Mouse (Mus musculus) heart, embryonic 11.5 days (tissue): ENCODE data around the gene A230072I06Rik. TPM values are rescaled to one million over a fixed set of nuclear protein-coding genes. Genes with fewer than 3 reads are reported as not detected.

Source experiments
- ATAC-seq: fragments of 200-750 bp; cut with Nextera tagmentation; replicated peaks from 2 replicates; pipeline ENCODE4 v1.8.0; 2017; ENCODE audit warnings: moderate library complexity; ENCODE audit not compliant: insufficient number of reproducible peaks, low FRiP score, low TSS enrichment
- H3K27ac ChIP-seq: fragments of 300-500 bp; sonication (generic); 2 replicates; pipeline ENCODE4 v1.5.1; 2014; ENCODE audit warnings: mild to moderate bottlenecking, low read depth, low read length
- H3K27me3 ChIP-seq: fragments of 300-500 bp; sonication (generic); 2 replicates; pipeline ENCODE4 v1.6.1; 2014; ENCODE audit warnings: mild to moderate bottlenecking, low read length, mixed read lengths; ENCODE audit not compliant: control insufficient read depth, insufficient read depth
- H3K36me3 ChIP-seq: fragments of 300-500 bp; sonication (generic); 2 replicates; pipeline ENCODE4 v1.6.1; 2014; ENCODE audit warnings: mild to moderate bottlenecking, low read length, moderate library complexity, mixed read lengths; ENCODE audit not compliant: control insufficient read depth, insufficient read depth
- H3K4me1 ChIP-seq: fragments of 300-500 bp; sonication (generic); 2 replicates; pipeline ENCODE4 v1.6.1; 2014; ENCODE audit warnings: low read length; ENCODE audit not compliant: control insufficient read depth, insufficient read depth
- H3K4me2 ChIP-seq: fragments of 300-500 bp; sonication (generic); 2 replicates; pipeline ENCODE4 v1.6.1; 2014; ENCODE audit warnings: mild to moderate bottlenecking, moderate library complexity
- H3K4me3 ChIP-seq: fragments of 300-500 bp; sonication (generic); 2 replicates; pipeline ENCODE4 v1.5.1; 2014; ENCODE audit warnings: low read depth, low read length
- H3K9ac ChIP-seq: fragments of 300-500 bp; sonication (generic); 2 replicates; pipeline ENCODE4 v1.6.1; 2014; ENCODE audit warnings: mild to moderate bottlenecking, low read depth, low read length, moderate library complexity
- H3K9me3 ChIP-seq: fragments of 300-500 bp; sonication (generic); replicated peaks from 2 replicates; pipeline ENCODE4 v1.6.1; 2016; ENCODE audit warnings: low read length; ENCODE audit not compliant: control insufficient read depth
- WGBS: fragments of 180-500 bp; shearing (Covaris S2); extraction: QIAGEN DNeasy Blood & Tissue Kit; methylation state at CpG from one replicate; pipeline ENCODE4 v1.1.7; 2014; ENCODE audit not compliant: insufficient replicate concordance; 5-methylcytosine and 5-hydroxymethylcytosine counted together
- polyA plus RNA-seq: library from polyadenylated mRNA; unstranded; fragments of >200 nt; fragmentation: Nextera tagmentation; extraction: Ambion mirVana; gene quantifications from 2 replicates; pipeline ENCODE4 v1.2.1, GENCODE M21; 2014

The A230072I06Rik gene
- polyA plus RNA-seq, 1 experiment from 2014 or later: not detected

GRCm38 (mm10) chr8:12314258-12314657 is 35.6 kb downstream of the A230072I06Rik start:
- H3K4me1 ChIP-seq: no peaks in the 10 kb centered on the region
- H3K27me3 ChIP-seq: peaks cover 31% of the 10 kb centered on the region
- no peaks in the 10 kb centered on the region for H3K9me3 ChIP-seq
- H3K36me3 ChIP-seq: no peaks in the 10 kb centered on the region
- no peak overlapping the region for H3K4me3 ChIP-seq
- ATAC-seq: no peak
- no peak overlapping the region for H3K4me2 ChIP-seq
- no peak overlapping the region for H3K27ac ChIP-seq
- WGBS: 51% methylated on average over 11 of the region's 11 CpGs
- no peak overlapping the region for H3K9ac ChIP-seq

DNA sequence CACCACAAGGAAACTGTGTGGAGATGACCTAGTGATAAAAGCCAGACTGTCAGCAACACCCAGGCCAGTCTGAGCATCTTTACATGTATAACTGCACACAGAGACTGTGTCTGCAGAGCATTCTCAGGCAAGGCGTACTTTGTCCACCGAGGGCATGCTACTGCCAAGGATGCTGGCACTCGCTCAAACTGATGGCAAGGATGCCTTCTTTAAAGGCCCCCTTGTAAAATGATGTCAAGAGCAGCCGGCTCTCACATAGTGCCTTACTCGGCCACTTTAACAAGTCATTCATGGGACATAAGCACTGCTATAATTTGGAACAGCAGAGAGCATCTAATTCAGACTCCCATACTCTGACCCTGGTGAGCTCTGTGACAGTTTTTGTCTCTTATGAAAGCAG is 36.6 kb downstream of the A230072I06Rik start:
- no peaks in the 10 kb centered on the region for H3K9me3 ChIP-seq
- no peak overlapping the region for H3K4me3 ChIP-seq
- H3K27me3 ChIP-seq: peaks cover 31% of the 10 kb centered on the region
- H3K4me1 ChIP-seq: no peaks in the 10 kb centered on the region
- no peaks in the 10 kb centered on the region for H3K36me3 ChIP-seq
- no peak overlapping the region for H3K27ac ChIP-seq
- H3K4me2 ChIP-seq: no peak overlapping the region
- no peak for ATAC-seq
- WGBS: 62% methylated on average over 5 of the region's 5 CpGs
- H3K9ac ChIP-seq: no peak overlapping the region

DNA sequence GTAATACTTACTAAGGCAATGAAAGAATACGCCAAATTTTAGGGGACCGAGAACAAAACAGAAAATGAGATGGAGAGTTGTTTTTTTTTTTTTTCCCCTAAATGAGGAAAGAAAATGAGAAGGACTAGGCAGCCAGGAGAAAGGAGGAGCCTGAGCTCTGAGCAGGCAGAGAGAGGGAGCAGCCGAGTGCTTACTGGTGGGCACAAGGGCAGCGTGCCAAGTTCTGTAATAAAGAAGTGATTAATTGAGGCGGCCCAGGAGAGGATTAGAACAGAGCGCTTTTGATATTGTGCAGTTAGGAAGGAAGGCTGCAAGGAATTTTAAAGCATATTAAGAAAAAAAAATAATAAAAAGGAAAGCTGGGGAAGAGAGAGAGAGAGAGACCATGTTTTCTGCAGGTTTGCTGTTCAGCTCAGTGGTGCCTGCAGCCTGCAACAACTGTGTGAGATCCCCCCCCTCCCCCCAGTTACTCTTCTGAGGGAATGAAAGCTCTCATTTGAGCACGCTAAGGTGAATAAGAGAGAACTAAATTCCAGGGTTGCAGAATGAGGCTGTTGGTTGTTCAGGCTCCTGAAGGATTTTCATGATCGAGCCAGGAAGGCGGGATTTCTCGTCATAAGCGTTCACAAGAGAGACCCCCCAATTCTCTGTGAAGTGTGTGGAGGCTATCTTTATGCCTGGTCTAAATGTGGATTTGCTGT is 41.3 kb downstream of the A230072I06Rik start:
- H3K4me1 ChIP-seq: peaks cover 6% of the 10 kb centered on the region
- no peak overlapping the region for H3K9ac ChIP-seq
- peaks cover 23% of the 10 kb centered on the region for H3K27me3 ChIP-seq
- no peaks in the 10 kb centered on the region for H3K36me3 ChIP-seq
- no peak overlapping the region for H3K4me2 ChIP-seq
- no peaks in the 10 kb centered on the region for H3K9me3 ChIP-seq
- 81% methylated on average over 11 of the region's 11 CpGs for WGBS
- H3K27ac ChIP-seq: no peak overlapping the region
- no peak overlapping the region for H3K4me3 ChIP-seq
- no peak for ATAC-seq

GRCm38 (mm10) chr8:12322071-12322470 is 43.5 kb downstream of the A230072I06Rik start:
- no peak overlapping the region for H3K4me3 ChIP-seq
- H3K9ac ChIP-seq: no peak overlapping the region
- 47% methylated on average over 6 of the region's 6 CpGs for WGBS
- H3K4me2 ChIP-seq: no peak overlapping the region
- H3K9me3 ChIP-seq: no peaks in the 10 kb centered on the region
- ATAC-seq: no peak
- H3K4me1 ChIP-seq: peaks cover 8% of the 10 kb centered on the region
- peak overlapping the region; percentile 10; the same call in 1 of the 2 replicates for H3K27ac ChIP-seq
- no peaks in the 10 kb centered on the region for H3K36me3 ChIP-seq
- peaks cover 14% of the 10 kb centered on the region for H3K27me3 ChIP-seq

GRCm38 (mm10) chr8:12323238-12323637 is 44.6 kb downstream of the A230072I06Rik start:
- no peak for ATAC-seq
- no peaks in the 10 kb centered on the region for H3K9me3 ChIP-seq
- WGBS: 90% methylated on average over 3 of the region's 3 CpGs
- H3K9ac ChIP-seq: no peak overlapping the region
- H3K27me3 ChIP-seq: peaks cover 14% of the 10 kb centered on the region
- H3K4me2 ChIP-seq: no peak overlapping the region
- no peaks in the 10 kb centered on the region for H3K36me3 ChIP-seq
- no peak overlapping the region for H3K4me3 ChIP-seq
- H3K27ac ChIP-seq: no peak overlapping the region
- H3K4me1 ChIP-seq: peaks cover 8% of the 10 kb centered on the region

DNA sequence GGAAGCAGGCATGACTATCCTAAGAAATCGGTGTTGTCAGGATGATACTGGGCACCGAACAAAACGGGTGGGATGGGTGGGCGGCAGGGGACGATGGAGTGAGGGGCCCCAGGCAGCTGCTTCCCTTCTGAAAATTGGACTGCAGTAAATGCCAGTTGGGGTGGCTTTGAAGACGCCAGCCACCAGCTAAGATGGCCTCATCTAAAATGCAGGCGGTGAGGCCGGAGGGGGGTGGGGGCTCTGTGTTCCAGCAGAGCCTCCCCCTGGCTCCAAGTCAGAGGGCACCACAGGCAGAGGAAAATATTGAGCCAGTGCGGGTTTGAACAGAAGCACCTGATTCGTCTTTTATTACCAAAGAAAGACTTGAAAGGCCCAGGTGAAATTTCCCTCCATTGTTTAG is 45.9 kb downstream of the A230072I06Rik start:
- no peak overlapping the region; the same call in 1 of the 2 replicates for H3K4me2 ChIP-seq
- H3K9me3 ChIP-seq: no peaks in the 10 kb centered on the region
- peaks cover 8% of the 10 kb centered on the region for H3K4me1 ChIP-seq
- H3K36me3 ChIP-seq: no peaks in the 10 kb centered on the region
- H3K27ac ChIP-seq: no peak overlapping the region
- no peak overlapping the region for H3K9ac ChIP-seq
- ATAC-seq: no peak
- 42% methylated on average over 10 of the region's 10 CpGs for WGBS
- no peak overlapping the region for H3K4me3 ChIP-seq
- H3K27me3 ChIP-seq: peaks cover 17% of the 10 kb centered on the region

GRCm38 (mm10) chr8:12324991-12325601 is 46.5 kb downstream of the A230072I06Rik start:
- ATAC-seq: no peak
- no peaks in the 10 kb centered on the region for H3K36me3 ChIP-seq
- no peaks in the 10 kb centered on the region for H3K9me3 ChIP-seq
- H3K9ac ChIP-seq: no peak overlapping the region
- peaks cover 17% of the 10 kb centered on the region for H3K27me3 ChIP-seq
- H3K4me1 ChIP-seq: peaks cover 8% of the 10 kb centered on the region
- peak overlapping the region; percentile 45 for H3K4me2 ChIP-seq
- H3K27ac ChIP-seq: no peak overlapping the region
- WGBS: 11% methylated on average over 16 of the region's 16 CpGs
- no peak overlapping the region for H3K4me3 ChIP-seq

DNA sequence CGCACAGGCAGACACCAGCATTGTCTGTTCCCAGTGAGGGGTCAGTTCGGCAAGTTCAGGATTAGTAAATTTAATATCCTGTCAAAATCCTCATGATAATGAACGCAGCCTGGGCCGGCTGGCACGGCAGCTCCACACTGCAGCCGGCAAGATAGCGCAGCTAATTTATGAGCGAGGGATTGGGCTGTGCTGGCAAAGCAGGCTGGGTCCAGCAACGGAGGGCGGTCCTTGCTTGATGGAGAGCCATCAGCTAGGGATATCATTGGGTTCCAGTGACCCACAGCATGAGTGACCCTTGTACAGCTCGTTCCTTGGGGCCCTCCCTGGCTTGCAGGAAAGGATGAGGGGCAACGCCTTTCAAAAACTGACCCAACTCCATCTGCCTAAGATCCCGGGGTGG is 48.6 kb downstream of the A230072I06Rik start:
- H3K9me3 ChIP-seq: no peaks in the 10 kb centered on the region
- WGBS: 67% methylated on average over 13 of the region's 13 CpGs
- H3K4me3 ChIP-seq: no peak overlapping the region
- H3K27me3 ChIP-seq: peaks cover 25% of the 10 kb centered on the region
- no peak overlapping the region for H3K4me2 ChIP-seq
- H3K27ac ChIP-seq: no peak overlapping the region
- H3K4me1 ChIP-seq: peaks cover 8% of the 10 kb centered on the region
- ATAC-seq: no peak
- H3K36me3 ChIP-seq: no peaks in the 10 kb centered on the region
- H3K9ac ChIP-seq: no peak overlapping the region
